Mouse (Mus musculus): ENCODE results near the gene Chst1. TPM values are rescaled to one million over a fixed set of nuclear protein-coding genes. Genes with fewer than 3 reads are reported as not detected.
A peak's percentile ranks its signal among the peaks of the same experiment; 100 is the strongest.

Gene Chst1
- 0.01 TPM in 1 of 2 replicates, not detected in the other for polyA plus RNA-seq (2012)

DNA sequence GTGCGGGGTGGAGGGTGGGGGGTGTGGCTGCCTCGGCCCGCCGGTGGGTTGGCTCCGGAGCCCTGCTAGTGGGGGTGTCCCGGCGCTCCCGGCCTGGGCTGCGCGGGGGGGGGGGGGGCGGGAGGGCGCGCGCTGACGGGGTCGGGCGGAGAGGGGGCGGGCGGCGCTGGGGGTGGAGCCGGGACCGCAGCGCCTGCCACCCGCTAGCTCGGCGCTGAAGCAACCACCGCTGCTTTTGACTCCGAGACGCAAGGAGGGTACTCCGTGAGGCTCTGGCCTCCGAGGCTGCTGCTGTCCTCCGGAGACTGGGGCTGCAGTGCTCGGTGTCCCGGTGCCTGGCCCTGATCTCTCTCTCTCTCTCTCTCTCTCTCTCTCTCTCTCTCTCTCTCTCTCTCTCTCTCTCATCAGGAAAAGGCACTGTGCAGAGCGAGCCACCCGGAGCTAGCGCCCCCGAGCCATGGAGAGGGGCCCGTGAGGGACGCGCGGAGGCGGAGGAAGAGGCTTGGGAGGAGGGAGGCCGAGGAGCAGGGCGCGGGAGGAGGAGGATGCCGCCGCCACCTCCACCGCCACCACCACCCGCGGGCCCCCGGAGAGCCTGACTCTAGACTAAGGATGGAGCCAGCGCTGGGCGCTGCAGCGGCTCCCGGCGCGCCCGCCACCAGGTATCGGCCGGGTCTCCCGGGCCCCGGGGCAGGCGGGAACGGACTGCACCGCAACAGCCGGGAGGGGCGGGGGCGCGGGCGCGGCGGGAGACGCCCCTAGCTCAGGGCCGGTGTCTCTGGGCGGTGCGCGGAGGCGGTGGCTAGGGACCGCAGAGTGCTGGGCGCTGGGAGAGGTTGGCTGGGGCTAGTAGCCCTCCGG lies at the start of gene Chst1:
Chst1 (plus strand) TSS at position 221 of the 861 bp plus-strand sequence.
- peak within 1 kb of the TSS; percentile 18 for H3K4me3 ChIP-seq (replicated peaks)
- H3K4me1 ChIP-seq (ENCODE audit: control insufficient read depth): no peaks in the 10 kb centered on the region
- no peaks in the 10 kb centered on the region for H3K9me3 ChIP-seq (ENCODE audit: control insufficient read depth, low read length)
- no peak for TF ChIP-seq TAL1 (IDR thresholded peaks at IDR 0.05; ENCODE audit: low read length)
- TF ChIP-seq GATA1 (IDR thresholded peaks at IDR 0.05; ENCODE audit: low read length): no peak
- H3K36me3 ChIP-seq (ENCODE audit: control insufficient read depth): no peaks in the 10 kb centered on the region
- peaks cover 54% of the 10 kb centered on the region for H3K27me3 ChIP-seq (ENCODE audit: control insufficient read depth)

DNA sequence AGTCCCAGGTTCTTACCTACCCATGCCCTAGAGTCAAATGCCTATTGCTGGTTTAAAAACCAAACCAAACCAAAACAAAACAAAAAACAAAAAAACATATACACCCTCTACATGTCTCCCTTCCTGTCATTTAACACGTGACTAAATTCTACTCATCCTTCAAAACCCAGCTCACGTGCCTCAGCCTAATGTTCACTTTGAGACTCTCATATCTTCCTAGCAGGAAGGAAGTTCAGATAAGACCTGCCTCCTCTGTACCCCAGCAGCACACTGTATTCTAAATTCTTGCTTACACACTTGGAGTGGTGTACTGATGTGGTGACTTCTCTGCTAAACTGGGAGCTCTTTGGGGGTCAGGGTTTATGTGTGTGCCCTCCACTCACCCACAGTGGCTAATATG lies 49.5 kb upstream of the Chst1 start:
- TF ChIP-seq TAL1 (IDR thresholded peaks at IDR 0.05; ENCODE audit: low read length) (no peak), GATA1 (IDR thresholded peaks at IDR 0.05; ENCODE audit: low read length) (no peak)
- H3K27me3 ChIP-seq (ENCODE audit: control insufficient read depth): no peaks in the 10 kb centered on the region
- no peaks in the 10 kb centered on the region for H3K36me3 ChIP-seq (ENCODE audit: control insufficient read depth)
- H3K9me3 ChIP-seq (ENCODE audit: control insufficient read depth, low read length): no peaks in the 10 kb centered on the region
- no peaks in the 10 kb centered on the region for H3K4me1 ChIP-seq (ENCODE audit: control insufficient read depth)
- no peak overlapping the region for H3K4me3 ChIP-seq (replicated peaks)

DNA sequence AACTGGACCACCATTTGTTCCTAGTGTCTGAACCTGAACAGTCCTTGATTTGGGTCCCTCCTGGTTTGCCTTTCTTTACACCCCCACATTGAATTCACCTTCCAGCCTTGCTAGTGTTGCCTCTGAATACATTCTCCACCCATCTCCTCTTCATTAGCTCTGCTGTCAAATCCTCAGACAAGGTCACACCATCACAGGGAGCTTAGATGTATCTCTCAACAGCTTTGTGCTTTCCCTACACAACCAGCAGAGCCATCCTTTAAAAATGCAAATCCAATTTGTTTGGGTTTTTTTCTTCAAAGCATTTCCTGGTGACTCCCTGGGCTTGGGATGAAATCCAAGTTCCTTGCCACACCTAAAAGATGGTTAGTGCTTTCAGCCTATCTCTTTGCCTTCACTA lies 45.0 kb upstream of the Chst1 start:
- H3K36me3 ChIP-seq (ENCODE audit: control insufficient read depth): no peaks in the 10 kb centered on the region
- no peak overlapping the region for H3K4me3 ChIP-seq (replicated peaks)
- TF ChIP-seq GATA1 (IDR thresholded peaks at IDR 0.05; ENCODE audit: low read length): no peak
- TF ChIP-seq TAL1 (IDR thresholded peaks at IDR 0.05; ENCODE audit: low read length): no peak
- no peaks in the 10 kb centered on the region for H3K27me3 ChIP-seq (ENCODE audit: control insufficient read depth)
- no peaks in the 10 kb centered on the region for H3K4me1 ChIP-seq (ENCODE audit: control insufficient read depth)
- H3K9me3 ChIP-seq (ENCODE audit: control insufficient read depth, low read length): no peaks in the 10 kb centered on the region

DNA sequence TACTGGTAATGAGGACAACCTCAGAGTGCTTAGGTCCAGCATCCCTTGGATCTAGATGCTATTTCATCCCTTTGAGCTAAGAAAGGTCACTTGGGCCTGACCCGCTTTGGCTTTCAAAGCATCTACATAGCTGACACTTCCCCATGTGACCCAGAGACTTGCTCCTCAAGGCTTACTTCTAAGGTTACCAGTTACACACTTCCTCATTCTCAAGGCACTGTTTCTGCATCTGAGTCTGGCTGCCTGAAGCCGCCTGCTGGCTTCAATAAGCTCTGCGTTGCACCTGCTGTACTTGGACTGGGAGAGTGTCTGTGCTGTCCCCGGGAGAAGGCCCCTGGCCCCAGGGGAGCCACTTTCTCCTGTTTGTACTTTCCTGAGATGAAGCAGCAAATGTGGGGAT lies 36.6 kb upstream of the Chst1 start:
- H3K4me3 ChIP-seq (replicated peaks): no peak overlapping the region
- no peaks in the 10 kb centered on the region for H3K36me3 ChIP-seq (ENCODE audit: control insufficient read depth)
- no peaks in the 10 kb centered on the region for H3K27me3 ChIP-seq (ENCODE audit: control insufficient read depth)
- no peaks in the 10 kb centered on the region for H3K4me1 ChIP-seq (ENCODE audit: control insufficient read depth)
- H3K9me3 ChIP-seq (ENCODE audit: control insufficient read depth, low read length): peaks cover 9% of the 10 kb centered on the region
- TF ChIP-seq TAL1 (IDR thresholded peaks at IDR 0.05; ENCODE audit: low read length) (no peak), GATA1 (IDR thresholded peaks at IDR 0.05; ENCODE audit: low read length) (no peak)

DNA sequence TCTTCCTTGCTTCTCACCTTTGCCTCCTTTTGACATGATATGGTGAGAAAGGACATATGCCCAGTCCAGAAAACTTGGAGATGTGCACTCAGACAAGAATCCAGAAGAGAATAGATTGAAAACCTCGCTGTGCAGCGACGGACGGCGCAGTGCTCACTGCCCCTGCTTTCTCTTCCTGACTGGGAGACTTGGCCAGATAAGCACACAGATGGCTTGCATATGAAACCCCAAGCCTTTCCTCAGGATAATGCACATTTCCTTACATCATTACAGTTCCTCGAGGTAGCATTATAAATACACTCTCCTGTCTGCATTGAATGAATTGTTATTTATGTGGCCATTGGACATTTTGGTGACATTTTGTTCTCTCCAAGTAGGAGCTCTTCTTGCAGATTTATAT lies 28.9 kb upstream of the Chst1 start:
- TF ChIP-seq GATA1 (IDR thresholded peaks at IDR 0.05; ENCODE audit: low read length) (no peak), TAL1 (IDR thresholded peaks at IDR 0.05; ENCODE audit: low read length) (no peak)

DNA sequence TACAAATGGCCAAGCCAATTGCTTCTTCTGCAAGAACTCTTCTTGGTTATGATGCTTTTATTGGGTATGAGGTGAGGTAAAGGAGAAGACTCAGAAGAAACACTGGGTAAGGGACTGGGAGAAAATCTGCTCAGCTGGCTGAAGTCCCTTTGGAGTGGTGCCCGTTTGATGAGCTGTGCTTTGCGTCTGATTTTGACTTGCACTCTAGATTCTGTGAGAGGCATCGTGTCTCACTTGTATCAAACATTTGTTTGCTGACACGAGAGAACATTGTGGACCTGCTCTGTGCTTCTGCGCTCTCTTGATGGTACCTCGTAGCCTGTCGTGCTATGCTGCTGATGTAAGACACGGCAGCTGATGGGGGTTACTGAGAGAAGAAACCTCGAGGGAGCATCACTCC lies 21.7 kb upstream of the Chst1 start:
- no peaks in the 10 kb centered on the region for H3K27me3 ChIP-seq (ENCODE audit: control insufficient read depth)
- no peak overlapping the region for H3K4me3 ChIP-seq (replicated peaks)
- no peaks in the 10 kb centered on the region for H3K36me3 ChIP-seq (ENCODE audit: control insufficient read depth)
- H3K9me3 ChIP-seq (ENCODE audit: control insufficient read depth, low read length): no peaks in the 10 kb centered on the region
- no peaks in the 10 kb centered on the region for H3K4me1 ChIP-seq (ENCODE audit: control insufficient read depth)
- TF ChIP-seq TAL1 (IDR thresholded peaks at IDR 0.05; ENCODE audit: low read length) (no peak), GATA1 (IDR thresholded peaks at IDR 0.05; ENCODE audit: low read length) (no peak)

More for the DNA sequence above, 28.9 kb upstream of the Chst1 start:
- H3K27me3 ChIP-seq (ENCODE audit: control insufficient read depth): no peaks in the 10 kb centered on the region
- no peaks in the 10 kb centered on the region for H3K4me1 ChIP-seq (ENCODE audit: control insufficient read depth)
- H3K9me3 ChIP-seq (ENCODE audit: control insufficient read depth, low read length): peaks cover 1% of the 10 kb centered on the region
- H3K4me3 ChIP-seq (replicated peaks): no peak overlapping the region
- no peaks in the 10 kb centered on the region for H3K36me3 ChIP-seq (ENCODE audit: control insufficient read depth)

DNA sequence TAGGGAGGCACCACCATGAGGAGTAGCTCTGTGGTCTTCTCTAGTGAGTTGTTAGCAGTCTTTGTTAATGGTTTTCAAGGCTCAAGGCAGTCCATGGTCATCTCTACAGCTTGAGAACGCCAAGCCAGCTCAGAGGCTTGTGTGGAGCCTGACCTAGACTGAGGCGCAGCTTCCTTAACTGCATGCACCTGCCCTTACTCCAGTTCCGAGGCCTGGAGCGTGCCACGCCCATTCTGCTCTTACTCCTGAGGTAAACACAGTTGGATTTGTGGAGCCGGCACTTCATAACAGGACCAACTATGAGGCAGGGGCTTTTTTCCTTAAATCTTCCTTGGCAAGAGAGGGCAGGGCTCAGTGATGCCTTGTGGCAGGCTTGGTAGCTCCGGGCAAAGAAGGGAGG lies 18.2 kb upstream of the Chst1 start:
- Histone ChIP-seq H3K36me3 (ENCODE audit: control insufficient read depth) (no peaks in the 10 kb centered on the region), H3K9me3 (ENCODE audit: control insufficient read depth, low read length) (no peaks in the 10 kb centered on the region), H3K4me3 (replicated peaks) (no peak overlapping the region), H3K4me1 (ENCODE audit: control insufficient read depth) (no peaks in the 10 kb centered on the region), H3K27me3 (ENCODE audit: control insufficient read depth) (no peaks in the 10 kb centered on the region)
- TF ChIP-seq TAL1 (IDR thresholded peaks at IDR 0.05; ENCODE audit: low read length) (no peak), GATA1 (IDR thresholded peaks at IDR 0.05; ENCODE audit: low read length) (no peak)

DNA sequence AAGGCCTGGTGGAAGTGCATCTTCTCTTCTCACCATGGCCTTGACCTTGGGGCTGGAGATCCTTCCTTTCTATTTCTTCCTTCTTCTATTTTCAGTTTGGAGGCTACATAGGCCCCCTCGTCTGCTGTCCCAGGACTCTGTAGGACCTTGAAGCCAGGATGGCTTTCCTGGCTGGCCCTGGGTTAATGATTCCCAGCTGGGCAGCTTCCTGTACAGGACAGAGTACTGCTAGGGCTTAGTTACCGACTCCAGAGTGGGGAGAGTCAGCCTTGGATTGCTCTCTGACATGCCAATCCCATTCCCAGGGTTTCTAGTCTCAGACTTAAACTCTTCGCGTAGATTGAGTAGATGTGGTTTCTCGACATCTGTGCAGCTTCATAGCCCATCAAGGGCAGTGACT lies 16.9 kb upstream of the Chst1 start:
- H3K4me1 ChIP-seq (ENCODE audit: control insufficient read depth): no peaks in the 10 kb centered on the region
- H3K36me3 ChIP-seq (ENCODE audit: control insufficient read depth): no peaks in the 10 kb centered on the region
- H3K4me3 ChIP-seq (replicated peaks): no peak overlapping the region
- TF ChIP-seq TAL1 (IDR thresholded peaks at IDR 0.05; ENCODE audit: low read length): no peak
- no peak for TF ChIP-seq GATA1 (IDR thresholded peaks at IDR 0.05; ENCODE audit: low read length)
- no peaks in the 10 kb centered on the region for H3K27me3 ChIP-seq (ENCODE audit: control insufficient read depth)
- no peaks in the 10 kb centered on the region for H3K9me3 ChIP-seq (ENCODE audit: control insufficient read depth, low read length)

DNA sequence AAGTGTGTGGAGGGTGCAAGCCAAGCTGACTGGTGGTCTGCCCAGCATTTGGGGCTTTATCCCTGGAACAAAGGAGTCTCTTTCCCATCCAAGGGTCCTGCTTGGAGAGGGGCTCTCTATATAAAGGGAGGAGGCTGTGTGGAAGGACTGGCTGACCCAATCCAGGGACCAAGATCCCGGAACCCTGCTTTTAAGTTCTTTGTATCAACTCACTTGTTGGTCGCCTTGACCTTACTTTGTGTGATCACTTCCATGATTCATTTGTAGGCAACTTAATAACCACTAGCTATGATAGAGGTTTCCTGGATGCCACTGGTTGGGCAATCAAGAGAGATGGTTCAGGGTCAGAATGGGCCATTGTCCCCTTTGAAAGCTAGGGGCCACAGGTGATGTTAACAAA lies 11.7 kb upstream of the Chst1 start:
- TF ChIP-seq TAL1 (IDR thresholded peaks at IDR 0.05; ENCODE audit: low read length): no peak
- no peak for TF ChIP-seq GATA1 (IDR thresholded peaks at IDR 0.05; ENCODE audit: low read length)

More for the DNA sequence above, 11.7 kb upstream of the Chst1 start:
- no peaks in the 10 kb centered on the region for H3K36me3 ChIP-seq (ENCODE audit: control insufficient read depth)
- no peaks in the 10 kb centered on the region for H3K27me3 ChIP-seq (ENCODE audit: control insufficient read depth)
- no peaks in the 10 kb centered on the region for H3K4me1 ChIP-seq (ENCODE audit: control insufficient read depth)
- no peaks in the 10 kb centered on the region for H3K9me3 ChIP-seq (ENCODE audit: control insufficient read depth, low read length)
- H3K4me3 ChIP-seq (replicated peaks): no peak overlapping the region
